Mouse (Mus musculus) CH12.LX (cell line): ENCODE measurements at regions not wholly inside any gene's neighbourhood (a gene's known extent, or its start where the extent isn't known, plus 50 kb on each side); places are given as distances from the start of the nearest gene placed in this dataset.

Experiments
- BHLHE40 ChIP-seq: IDR thresholded peaks from 2 replicates; pipeline ENCODE4 v1.6.1; 2011; ENCODE audit warnings: mild to moderate bottlenecking, low read depth, low read length, improper control_type of control experiment
- CHD2 ChIP-seq: IDR thresholded peaks from 2 replicates; pipeline ENCODE4 v1.6.1; 2011; ENCODE audit warnings: low read length, improper control_type of control experiment
- CTCF ChIP-seq, 2 experiments: IDR thresholded peaks in 1 of 2; conservative IDR thresholded peaks in 1 of 2; 2 replicates each; pipeline ENCODE4 v1.5.1; 2011 to 2012; ENCODE audit warnings: low read depth in 2 of 2, low read length in 2 of 2, improper control_type of control experiment in 1 of 2, inconsistent platforms in 1 of 2, mild to moderate bottlenecking in 1 of 2, moderate library complexity in 1 of 2
- HCFC1 ChIP-seq: IDR thresholded peaks from 2 replicates; pipeline ENCODE4 v1.6.1; 2012; ENCODE audit warnings: low read depth, mild to moderate bottlenecking, inconsistent platforms, low read length, improper control_type of control experiment
- MAFK ChIP-seq: IDR thresholded peaks from 2 replicates; pipeline ENCODE4 v1.6.1; 2011; ENCODE audit warnings: low read length, improper control_type of control experiment; ENCODE audit not compliant: insufficient replicate concordance
- MAZ ChIP-seq: IDR thresholded peaks from 2 replicates; pipeline ENCODE4 v1.6.1; 2012; ENCODE audit warnings: low read depth, mild to moderate bottlenecking, inconsistent platforms, low read length, improper control_type of control experiment, moderate library complexity
- POLR2A ChIP-seq: IDR thresholded peaks from 2 replicates; pipeline ENCODE4 v1.6.1; 2011; ENCODE audit warnings: low read depth, mild to moderate bottlenecking, improper control_type of control experiment, low read length
- POLR2AphosphoS2 ChIP-seq: IDR thresholded peaks from 2 replicates; pipeline ENCODE4 v1.6.1; 2011; ENCODE audit warnings: low read depth, low read length, improper control_type of control experiment
- USF1 ChIP-seq: IDR thresholded peaks from 2 replicates; pipeline ENCODE4 v1.6.1; 2014; ENCODE audit warnings: low read depth, mild to moderate bottlenecking, inconsistent platforms, low read length, improper control_type of control experiment
- ZMIZ1 ChIP-seq: IDR thresholded peaks from 2 replicates; pipeline ENCODE4 v1.6.1; 2012; ENCODE audit warnings: low read depth, mild to moderate bottlenecking, inconsistent platforms, low read length, improper control_type of control experiment

GRCm38 (mm10) chr8:44512876-44513275, 422.4 kb upstream of the Fat1 start:
- TF ChIP-seq BHLHE40 (no peak), CTCF (conservative IDR thresholded peaks at IDR 0.05 in 1 of 2, IDR thresholded peaks at IDR 0.05 in 1 of 2; ENCODE audit: low read depth in 2 of 2, low read length in 2 of 2) (no peak), MAFK (no peak), POLR2A (no peak), USF1 (no peak), CHD2 (no peak), MAZ (no peak), POLR2AphosphoS2 (no peak), HCFC1 (no peak), ZMIZ1 (no peak)
